ENCODE assay signal across 8 mouse cellular contexts in the genomic region with DNA sequence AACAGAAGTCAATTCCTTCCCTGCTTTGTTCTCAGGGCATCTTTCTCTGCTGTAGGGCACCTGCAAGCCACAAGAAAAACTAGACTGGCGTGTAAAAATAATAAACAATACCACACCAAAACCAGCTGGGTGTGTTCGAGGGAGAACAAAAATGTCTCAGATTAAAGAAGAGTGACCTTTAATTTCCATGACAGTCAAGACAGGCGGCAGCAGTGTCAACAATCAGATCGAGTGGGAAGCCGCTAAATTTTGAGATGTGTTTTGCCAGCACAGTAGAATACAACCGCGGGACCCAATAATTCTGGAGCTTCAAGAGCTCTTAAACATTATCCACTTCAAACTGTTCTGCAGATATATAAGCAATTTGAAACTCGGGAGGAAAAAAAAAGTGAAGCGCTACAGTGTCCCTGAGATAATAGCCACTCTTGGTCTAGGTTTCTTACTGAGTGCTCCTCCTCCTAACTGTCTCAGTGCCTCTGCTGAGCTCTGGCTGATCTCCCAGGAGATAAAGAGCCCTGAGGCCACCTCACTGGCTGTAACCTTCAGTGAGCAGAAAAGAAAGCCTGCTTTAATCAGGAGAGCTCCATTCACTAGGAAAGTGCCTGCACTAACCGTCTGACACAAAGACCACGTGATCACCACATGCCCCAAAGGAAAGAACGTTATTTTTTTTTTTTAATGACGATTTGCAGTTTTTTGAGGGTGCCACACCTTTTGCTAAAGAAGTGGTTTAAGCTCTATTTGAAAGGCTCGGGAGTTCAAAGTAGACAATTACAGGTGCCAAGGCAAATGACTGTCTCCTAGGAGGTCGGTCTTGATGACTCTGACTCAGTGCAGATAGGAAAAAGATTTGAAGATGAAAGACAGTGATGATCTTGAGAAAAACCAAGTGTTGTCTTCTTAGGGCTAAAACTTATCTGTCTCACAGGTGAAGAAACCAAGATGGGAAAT.
A peak's percentile ranks its signal among the peaks of the same experiment; 100 is the strongest.
DNase-seq lines count a peak whose midpoint lies in the region; ATAC-seq and TF ChIP-seq lines count a peak whose summit lies in the region.

No protein-coding gene starts in this region.

- H3K27ac ChIP-seq in layer of hippocampus, adult 2 months, result peak overlapping the region; percentile 63
- H3K27ac ChIP-seq in embryonic facial prominence, embryonic 12.5 days, result no peak overlapping the region

- no peak for DNase-seq in layer of hippocampus, adult 2 months (ENCODE audit: low spot score in 2 of 2)
- no peak for DNase-seq in layer of hippocampus, postnatal 10 days (ENCODE audit: low spot score in 2 of 2)
- peak; percentile 52 for DNase-seq in ZHBTc4 (ENCODE audit: low read depth, low spot score)
- peak; percentile 14 for DNase-seq in neural tube, embryonic 10.5 days (ENCODE audit: extremely low spot score, low spot score)
- DNase-seq in gastrocnemius, postnatal 4 days (ENCODE audit: low spot score in 2 of 2), result no peak
- DNase-seq in urinary bladder, postnatal 4 days (ENCODE audit: low spot score in 2 of 2), result no peak

- H3K4me2 ChIP-seq in embryonic facial prominence, embryonic 12.5 days (replicated peaks), result peak overlapping the region; percentile 34

- 12% methylated on average over 15 of the region's 15 CpGs for WGBS in embryonic facial prominence, embryonic 12.5 days

- no peak overlapping the region; the same call in 1 of the 2 replicates for H3K4me3 ChIP-seq in layer of hippocampus, adult 2 months
- H3K4me3 ChIP-seq in embryonic facial prominence, embryonic 12.5 days, result no peak overlapping the region

- peaks cover 11% of the 10 kb centered on the region; the same call in 1 of the 2 replicates for H3K4me1 ChIP-seq in embryonic facial prominence, embryonic 12.5 days

- H3K36me3 ChIP-seq in embryonic facial prominence, embryonic 12.5 days, result no peaks in the 10 kb centered on the region

- ATAC-seq in embryonic facial prominence, embryonic 12.5 days (ENCODE audit: insufficient number of reproducible peaks, insufficient read depth, low FRiP score, low TSS enrichment), result no peak
- ATAC-seq in inflammation-experienced regulatory T-cells, adult 6 months, result peak; percentile 51

- no peak for TF ChIP-seq CTCF in layer of hippocampus, adult 2 months (conservative IDR thresholded peaks at IDR 0.05)

- H3K9ac ChIP-seq in embryonic facial prominence, embryonic 12.5 days, result no peak overlapping the region

- H3K9me3 ChIP-seq in embryonic facial prominence, embryonic 12.5 days, result no peaks in the 10 kb centered on the region

- H3K27me3 ChIP-seq in embryonic facial prominence, embryonic 12.5 days, result no peaks in the 10 kb centered on the region

Comparison
In these comparisons a context has a peak if more than half of its experiments do, and no peak if none do; other contexts are left out.
1. DNase-seq: peak in ZHBTc4 (single experiment) and neural tube, embryonic 10.5 days (single experiment); none in layer of hippocampus, adult 2 months (0 of 2), layer of hippocampus, postnatal 10 days (0 of 2), gastrocnemius, postnatal 4 days (0 of 2) and urinary bladder, postnatal 4 days (0 of 2).